Mouse (Mus musculus): ENCODE data around the gene Zmiz1.

GRCm38 (mm10) chr14:25636297-25636696 lies 177.3 kb downstream of the Zmiz1 start:
- no peak for TF ChIP-seq GATA1 (IDR thresholded peaks at IDR 0.05; ENCODE audit: low read length)
- no peak for TF ChIP-seq TAL1 (IDR thresholded peaks at IDR 0.05; ENCODE audit: low read length)
